8 mouse cellular contexts compared by ENCODE assay signal in the genomic region with DNA sequence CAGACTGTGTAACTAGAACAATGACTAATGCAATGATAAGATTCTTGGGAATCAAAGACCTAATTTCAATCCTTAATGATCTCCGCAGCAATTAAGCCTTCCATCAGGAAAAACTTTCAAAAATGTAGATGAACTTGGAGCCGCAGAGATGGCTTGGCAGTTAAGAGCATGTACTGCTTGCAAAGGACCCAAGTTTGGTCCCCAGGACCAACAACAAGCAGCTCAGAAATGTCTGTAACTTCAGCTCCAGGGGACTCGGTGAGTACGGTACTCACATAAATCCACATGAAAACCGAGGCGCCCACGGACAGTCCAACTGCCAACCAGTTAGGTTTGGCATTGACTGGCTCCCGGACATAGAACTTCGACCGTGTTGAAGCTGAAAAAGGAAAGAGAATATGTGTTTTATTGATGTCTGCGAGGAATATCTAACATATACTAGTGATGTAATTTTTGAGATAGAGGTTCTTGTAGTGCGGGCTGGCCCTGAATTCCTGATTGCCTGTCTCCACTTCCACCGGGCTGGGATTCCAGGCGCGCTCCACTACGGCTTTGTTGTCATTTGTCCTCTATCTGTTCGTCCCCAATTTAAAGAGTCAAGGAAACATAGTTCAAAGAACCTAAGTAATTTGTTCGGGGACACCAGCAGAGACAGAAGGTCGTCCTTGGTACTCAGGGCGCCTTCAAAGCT. TPM values are rescaled to one million over a fixed set of nuclear protein-coding genes. Genes with fewer than 3 reads are reported as not detected.
A peak's percentile ranks its signal among the peaks of the same experiment; 100 is the strongest.
DNase-seq lines count a peak whose midpoint lies in the region; ATAC-seq and TF ChIP-seq lines count a peak whose summit lies in the region.

No protein-coding gene starts in this region.

- peaks cover 10% of the 10 kb centered on the region for H3K36me3 ChIP-seq in liver, embryonic 11.5 days (ENCODE audit: control insufficient read depth, insufficient read depth, low read length)
- H3K36me3 ChIP-seq in small intestine, adult 2 months (ENCODE audit: control insufficient read depth, insufficient read depth, low read length): peaks cover 20% of the 10 kb centered on the region

- H3K4me1 ChIP-seq in cerebellum, adult 2 months (ENCODE audit: control insufficient read depth, insufficient read depth, low read length): peaks cover 3% of the 10 kb centered on the region; the same call in 1 of the 2 replicates
- H3K4me1 ChIP-seq in liver, embryonic 11.5 days (replicated peaks; ENCODE audit: control insufficient read depth, insufficient read depth, low read length): peaks cover 9% of the 10 kb centered on the region
- no peaks in the 10 kb centered on the region for H3K4me1 ChIP-seq in small intestine, adult 2 months (ENCODE audit: control insufficient read depth, insufficient read depth, insufficient read length, low read length)

- peak overlapping the region; percentile 93 for H3K9ac ChIP-seq in liver, embryonic 11.5 days (ENCODE audit: low read depth, low read length)

- TF ChIP-seq POLR2A in cerebellum, adult 2 months (IDR thresholded peaks at IDR 0.05; ENCODE audit: borderline replicate concordance, insufficient read depth, low read length): no peak
- no peak for TF ChIP-seq POLR2A in small intestine, adult 2 months (IDR thresholded peaks at IDR 0.05; ENCODE audit: low read depth, low read length)

- peak overlapping the region; percentile 87 for H3K4me2 ChIP-seq in liver, embryonic 11.5 days

- peak overlapping the region; percentile 92 for H3K4me3 ChIP-seq in cerebellum, adult 2 months (replicated peaks; ENCODE audit: insufficient read depth, low read depth, low read length)
- peak overlapping the region; percentile 84 for H3K4me3 ChIP-seq in liver, embryonic 11.5 days (ENCODE audit: low read depth, low read length)
- peak overlapping the region; percentile 94 for H3K4me3 ChIP-seq in small intestine, adult 2 months (ENCODE audit: low read depth, low read length)

- peak; percentile 4; the same call in 1 of the 2 replicates for ATAC-seq in granulocyte monocyte progenitor cell, adult 5-6 weeks (replicated peaks; ENCODE audit: poor library complexity, severe bottlenecking)
- peak; percentile 26 for ATAC-seq in liver, embryonic 11.5 days (replicated peaks; ENCODE audit: low FRiP score)
- ATAC-seq in monocyte, adult 5-6 weeks (replicated peaks; ENCODE audit: insufficient number of reproducible peaks, low FRiP score, low TSS enrichment, poor library complexity, severe bottlenecking): no peak

- TF ChIP-seq CTCF in cerebellum, adult 2 months (IDR thresholded peaks at IDR 0.05; ENCODE audit: borderline replicate concordance, insufficient read depth, low read depth, low read length): no peak
- TF ChIP-seq CTCF in small intestine, adult 2 months (IDR thresholded peaks at IDR 0.05; ENCODE audit: extremely low read depth, insufficient read length, insufficient replicate concordance, low read depth, low read length): no peak

- no peaks in the 10 kb centered on the region for H3K9me3 ChIP-seq in liver, embryonic 11.5 days (ENCODE audit: control insufficient read depth, low read length)

- DNase-seq in cerebellum, adult 2 months: peak in 1 of 2 experiments; percentile 23
- DNase-seq in cerebellum, adult 11-12 months: no peak
- peak; percentile 33 for DNase-seq in right cerebral cortex, postnatal 25 days
- DNase-seq in right cerebral cortex, postnatal 14 days: no peak
- DNase-seq in liver, embryonic 11.5 days (ENCODE audit: low spot score): no peak

- WGBS in cerebellum, adult 2 months: 12% methylated on average over 20 of the region's 20 CpGs
- 21% methylated on average over 20 of the region's 20 CpGs for WGBS in liver, embryonic 11.5 days
- WGBS in small intestine, adult 2 months: 12% methylated on average over 20 of the region's 20 CpGs

- H3K27me3 ChIP-seq in cerebellum, adult 2 months (ENCODE audit: control insufficient read depth, insufficient read depth, low read length): no peaks in the 10 kb centered on the region
- no peaks in the 10 kb centered on the region for H3K27me3 ChIP-seq in liver, embryonic 11.5 days (replicated peaks; ENCODE audit: control insufficient read depth, insufficient read depth, low read length)
- H3K27me3 ChIP-seq in small intestine, adult 2 months (ENCODE audit: control insufficient read depth, insufficient read depth, low read length): no peaks in the 10 kb centered on the region

- peak overlapping the region; percentile 95 for H3K27ac ChIP-seq in cerebellum, adult 2 months (ENCODE audit: insufficient read depth, low read length)
- H3K27ac ChIP-seq in liver, embryonic 11.5 days (ENCODE audit: low read depth, low read length): peak overlapping the region; percentile 85
- peak overlapping the region; percentile 65; the same call in 1 of the 2 replicates for H3K27ac ChIP-seq in small intestine, adult 2 months (ENCODE audit: insufficient read depth, low read depth, low read length)

RNA-seq across cellular contexts. Expression of gene Ndufc1, which starts 0.8 kb away (rescaled TPM):
- 538 and 547 TPM in 2 replicates for polyA plus RNA-seq in cerebellum, adult 2 months (2012; rRNA removed)
- 243 and 263 TPM in 2 replicates for total RNA-seq in granulocyte monocyte progenitor cell, adult 5-6 weeks (2014; fragmentation: Nextera tagmentation)
- 76.8 and 110 TPM in 2 replicates for total RNA-seq in granulocyte monocyte progenitor cell, adult 5-6 weeks (2017)
- polyA plus RNA-seq in liver, embryonic 11.5 days (2014; fragmentation: Nextera tagmentation; extraction: Ambion mirVana): 692 and 701 TPM in 2 replicates
- polyA plus RNA-seq in small intestine, adult 2 months (2012; rRNA removed): 81.3 and 208 TPM in 2 replicates
- total RNA-seq in monocyte, adult 5-6 weeks (2017): 31.4 to 81.5 TPM (median 60.3 TPM) in 3 replicates

RNA-seq across cellular contexts. Expression of gene Naa15, which starts 6.9 kb away (rescaled TPM):
- 22.6 and 22.9 TPM in 2 replicates for polyA plus RNA-seq in cerebellum, adult 2 months (2012; rRNA removed)
- 74.4 and 89.1 TPM in 2 replicates for total RNA-seq in granulocyte monocyte progenitor cell, adult 5-6 weeks (2014; fragmentation: Nextera tagmentation)
- total RNA-seq in granulocyte monocyte progenitor cell, adult 5-6 weeks (2017): 114 and 126 TPM in 2 replicates
- 48.4 and 50.6 TPM in 2 replicates for polyA plus RNA-seq in liver, embryonic 11.5 days (2014; fragmentation: Nextera tagmentation; extraction: Ambion mirVana)
- polyA plus RNA-seq in small intestine, adult 2 months (2012; rRNA removed): 0.37 and 0.77 TPM in 2 replicates
- 61.2 to 95.8 TPM (median 67.4 TPM) in 3 replicates for total RNA-seq in monocyte, adult 5-6 weeks (2017)

RNA-seq across cellular contexts. Expression of gene Mgarp, which starts 11.5 kb away (rescaled TPM):
- polyA plus RNA-seq in cerebellum, adult 2 months (2012; rRNA removed): 1.6 and 2.0 TPM in 2 replicates
- not detected in 2 replicates for total RNA-seq in granulocyte monocyte progenitor cell, adult 5-6 weeks (2014; fragmentation: Nextera tagmentation)
- not detected in 2 replicates for total RNA-seq in granulocyte monocyte progenitor cell, adult 5-6 weeks (2017)
- 4.6 and 5.2 TPM in 2 replicates for polyA plus RNA-seq in liver, embryonic 11.5 days (2014; fragmentation: Nextera tagmentation; extraction: Ambion mirVana)
- polyA plus RNA-seq in small intestine, adult 2 months (2012; rRNA removed): 0.37 TPM in 1 of 2 replicates, not detected in the other
- total RNA-seq in monocyte, adult 5-6 weeks (2017): 1.5 TPM in 1 of 3 replicates, not detected in the others

Comparison
In these comparisons a context has a peak if more than half of its experiments do, and no peak if none do; other contexts are left out.
1. RNA of gene Naa15, which starts 6.9 kb away (polyA plus RNA-seq): 48.4 to 50.6 TPM in liver, embryonic 11.5 days and 22.6 to 22.9 TPM in cerebellum, adult 2 months; 0.37 to 0.77 TPM in small intestine, adult 2 months; every median in the first group is over 10 times any median in the second.
2. Peak in every context shown above with its lines, with median percentiles within 50 percentile points of each other: H3K27ac ChIP-seq and H3K4me3 ChIP-seq.